Mouse (Mus musculus): Measurements from ENCODE around the gene Kif26b.

Kif26b gene

DNA sequence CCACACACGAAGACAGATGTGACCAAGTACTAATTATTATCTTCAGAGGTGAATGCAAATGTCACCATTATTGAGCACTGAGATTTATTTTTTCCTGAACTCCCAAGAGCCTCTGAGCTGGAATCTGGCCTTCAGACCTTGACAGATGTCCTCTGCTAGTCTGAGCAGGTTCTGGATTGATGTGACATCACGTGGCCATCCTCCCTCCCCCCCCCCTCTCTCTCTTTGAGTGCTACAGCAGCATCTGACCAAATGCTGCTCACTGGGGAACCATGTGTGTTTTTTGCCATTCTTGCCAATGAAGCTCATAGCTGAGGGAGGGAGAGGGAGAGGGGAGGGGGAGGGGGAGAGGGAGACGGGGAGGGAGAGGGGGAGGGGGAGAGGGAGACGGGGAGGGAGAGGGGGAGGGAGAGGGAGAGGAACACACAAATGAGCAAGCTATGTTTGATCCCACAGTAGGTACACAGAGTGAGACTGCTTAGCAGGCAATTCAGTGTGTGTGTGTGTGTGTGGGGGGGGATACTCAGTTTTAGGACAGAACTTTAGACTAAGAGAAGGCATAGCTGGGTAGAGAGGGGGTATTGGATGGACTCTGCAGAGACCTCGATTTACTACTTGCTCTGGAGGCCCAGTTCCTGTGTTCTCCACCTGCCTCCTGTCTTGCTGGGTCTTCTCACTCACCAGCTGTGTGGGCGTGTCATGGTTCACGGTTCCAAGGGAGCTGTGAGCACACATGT, 241.9 kb downstream of the Kif26b start:
- DNase-seq (ENCODE audit: low spot score): peak; percentile 17

DNA sequence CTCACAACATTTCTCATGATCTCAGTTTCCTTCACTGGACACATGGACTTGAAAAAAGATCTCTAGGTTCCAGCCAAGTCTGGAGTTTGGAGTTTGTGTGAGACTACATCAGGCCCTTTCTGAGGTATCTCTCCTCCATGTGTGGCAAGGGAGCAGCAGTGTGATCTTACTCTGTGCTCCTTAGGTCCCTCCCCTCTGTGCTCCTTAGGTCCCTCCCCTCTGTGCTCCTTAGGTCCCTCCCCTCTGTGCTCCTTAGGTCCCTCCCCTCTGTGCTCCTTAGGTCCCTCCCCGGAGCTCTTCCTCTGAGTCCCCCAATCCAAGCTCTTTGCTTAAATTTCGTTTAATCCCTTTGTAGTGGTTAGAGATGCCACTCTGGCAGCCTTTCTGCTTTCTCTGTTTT, 250.8 kb downstream of the Kif26b start:
- DNase-seq (ENCODE audit: low spot score): no peak

DNA sequence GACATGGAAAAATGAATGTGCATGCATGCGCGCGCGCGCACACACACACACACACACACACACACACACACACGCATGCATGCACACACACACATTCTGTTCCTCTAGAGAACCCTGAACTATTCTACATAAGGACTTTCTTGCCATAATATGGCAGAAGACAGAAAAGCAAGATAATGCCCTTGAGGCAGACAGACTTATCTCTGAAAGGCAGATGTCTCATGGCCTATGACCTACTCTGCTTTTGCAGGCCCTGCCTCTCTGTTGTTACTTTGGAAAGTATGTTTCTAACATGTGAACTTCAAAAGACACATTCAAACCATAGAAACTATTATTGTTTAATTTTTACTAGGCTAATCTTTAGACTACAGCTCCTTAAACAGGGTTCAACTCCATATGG, 255.1 kb downstream of the Kif26b start:
- no peak for DNase-seq (ENCODE audit: low spot score)

DNA sequence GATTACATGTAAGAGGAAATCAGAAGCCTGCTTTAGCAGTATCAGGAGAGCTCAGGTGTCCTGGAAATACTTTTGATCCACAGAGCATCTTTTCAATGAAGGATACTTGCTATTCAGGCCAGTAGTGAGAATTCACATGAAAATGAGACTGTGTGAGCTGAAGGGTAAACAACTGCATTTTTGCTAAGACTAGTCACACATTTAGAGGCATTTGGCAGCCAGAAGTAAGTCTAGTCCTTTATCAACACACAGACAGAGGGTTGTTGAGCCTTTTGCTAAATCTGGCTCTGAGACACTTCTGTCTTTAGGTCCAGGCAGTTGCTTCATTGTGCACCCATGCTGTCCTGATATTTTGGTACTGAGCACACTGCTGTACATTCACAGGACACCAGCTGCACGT, 262.3 kb downstream of the Kif26b start:
- no peak for DNase-seq (ENCODE audit: low spot score)

DNA sequence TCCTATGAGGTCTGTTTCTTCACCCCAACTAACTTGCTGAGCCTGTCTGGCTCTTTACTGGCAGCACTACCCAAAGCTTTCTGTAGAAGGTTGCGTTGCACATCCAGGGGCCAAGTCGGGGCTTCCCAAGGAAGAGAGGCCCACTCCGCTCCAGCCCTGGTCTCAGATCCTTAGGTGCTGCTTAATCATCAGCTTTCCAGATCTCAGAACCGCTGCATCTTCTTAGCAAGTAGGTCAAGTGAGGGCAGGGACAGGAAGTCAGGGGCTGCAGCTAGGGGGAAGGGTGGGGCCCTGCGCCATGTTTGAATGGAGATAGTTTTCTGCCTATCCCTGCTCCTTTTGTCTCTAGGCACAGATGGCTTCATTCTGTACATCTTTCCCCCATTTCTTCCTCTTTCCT, 263.8 kb downstream of the Kif26b start:
- DNase-seq (ENCODE audit: low spot score): no peak

DNA sequence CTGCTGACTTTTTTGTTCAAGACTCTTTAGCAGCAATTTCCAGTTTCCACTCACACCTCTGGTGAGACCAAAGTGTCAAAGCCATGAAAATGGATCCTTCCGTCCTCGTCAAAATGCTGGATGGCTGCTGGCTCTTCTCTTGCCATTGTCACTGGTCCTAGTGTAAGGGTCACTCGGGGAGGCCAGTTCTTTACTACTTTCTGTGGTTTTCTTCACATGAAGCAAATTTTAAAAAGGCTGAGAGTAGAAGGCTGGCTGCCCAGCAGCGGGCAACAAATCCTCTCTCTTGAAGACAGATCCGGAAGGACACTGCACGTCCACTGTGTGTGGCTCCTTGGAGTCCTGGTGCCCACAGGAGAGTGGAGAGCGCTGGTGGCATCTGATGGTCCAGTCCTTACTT, 265.9 kb downstream of the Kif26b start:
- DNase-seq (ENCODE audit: low spot score): no peak

DNA sequence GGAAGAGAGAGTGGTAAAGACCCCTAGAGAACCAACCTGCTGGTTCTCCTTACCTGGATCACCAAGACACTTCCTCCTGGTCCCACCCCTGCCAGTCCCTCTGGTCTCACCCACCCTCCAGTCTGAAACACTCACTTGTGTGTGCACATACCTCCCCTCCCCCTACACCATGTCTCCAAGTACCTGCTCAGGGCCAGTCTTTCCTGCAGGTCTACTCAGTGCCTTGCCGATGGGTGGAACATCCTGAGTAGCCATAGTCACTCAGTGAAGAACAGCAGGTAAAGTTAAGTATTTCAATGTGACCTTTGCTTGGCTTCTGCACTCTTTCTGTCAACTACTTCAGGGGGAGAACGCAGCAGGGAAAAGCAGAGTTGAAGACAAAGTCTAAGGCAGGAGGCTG, 268.5 kb downstream of the Kif26b start:
- DNase-seq (ENCODE audit: low spot score): no peak

DNA sequence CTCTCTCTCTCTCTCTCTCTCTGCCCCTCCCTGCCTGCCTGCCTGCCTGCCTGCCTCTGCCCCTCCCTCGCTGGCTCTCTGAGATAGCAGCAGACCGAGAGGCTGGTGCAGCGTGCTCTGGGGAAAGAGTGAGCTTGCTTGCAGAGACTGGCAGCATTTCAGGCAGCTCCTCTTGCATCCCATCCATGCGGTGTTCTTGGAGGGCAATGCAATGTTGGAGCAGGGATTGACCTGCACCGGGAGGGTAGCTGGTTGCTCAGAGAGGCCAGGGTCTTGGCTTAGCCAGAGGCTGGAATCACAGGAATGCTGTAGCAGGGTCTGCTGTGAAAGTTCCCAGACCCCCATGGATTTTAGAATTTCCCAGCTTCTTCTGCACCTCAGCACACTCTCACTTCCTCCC, 269.4 kb downstream of the Kif26b start:
- DNase-seq (ENCODE audit: low spot score): peak; percentile 57

DNA sequence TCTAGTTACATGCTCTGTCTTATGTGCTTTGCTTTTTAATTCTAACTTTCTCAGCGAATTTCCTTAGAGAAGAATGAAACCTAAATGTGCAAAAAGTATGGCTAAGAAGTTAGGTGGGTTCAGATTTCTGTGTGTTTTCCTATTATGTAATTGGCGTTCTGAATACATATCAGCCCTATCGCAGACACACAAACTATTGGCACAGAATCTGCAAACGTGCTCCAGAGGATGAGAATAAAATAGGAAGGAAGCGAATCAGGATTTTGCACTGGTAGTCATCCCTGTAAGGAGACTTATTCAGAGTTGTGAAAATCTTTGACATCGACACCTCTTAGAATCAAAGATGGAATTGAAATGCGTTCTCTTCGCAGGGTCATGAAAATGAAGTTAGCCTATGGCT, 270.0 kb downstream of the Kif26b start:
- no peak for DNase-seq (ENCODE audit: low spot score)

DNA sequence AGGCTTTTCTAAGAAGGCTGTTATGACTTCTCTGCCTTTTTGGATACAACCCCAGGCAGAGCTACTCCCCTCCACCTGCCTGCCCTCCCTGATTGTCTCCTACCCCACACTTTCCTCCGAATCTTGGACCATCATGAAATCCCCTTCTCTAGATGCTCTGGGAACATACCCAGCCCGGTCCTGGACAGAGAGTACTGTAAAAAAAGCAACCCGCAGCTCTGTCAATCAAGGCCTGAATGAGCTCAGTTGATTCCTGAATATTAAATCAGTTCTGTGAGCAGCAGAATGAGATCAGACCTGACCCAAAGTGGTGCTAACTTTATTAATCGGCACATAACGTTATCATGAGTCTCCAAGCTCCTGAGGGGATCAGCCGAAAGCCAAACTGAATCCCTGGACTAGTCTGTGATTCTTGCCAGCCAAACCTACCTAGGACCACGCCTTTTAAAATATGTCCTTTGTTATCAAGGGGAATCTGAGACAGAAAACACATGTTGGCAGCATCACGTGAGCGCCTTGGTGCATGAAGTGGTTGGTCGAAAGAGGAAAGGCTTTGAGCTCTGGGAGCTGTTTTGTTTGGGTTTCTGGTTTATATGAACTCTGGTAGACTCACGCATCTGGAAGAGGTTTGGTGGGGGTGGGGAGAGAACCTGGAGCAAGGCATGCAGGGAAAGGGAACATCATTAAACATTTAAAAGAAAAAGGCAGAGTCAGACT, 271.1 kb downstream of the Kif26b start:
- peak; percentile 73 for DNase-seq (ENCODE audit: low spot score)

DNA sequence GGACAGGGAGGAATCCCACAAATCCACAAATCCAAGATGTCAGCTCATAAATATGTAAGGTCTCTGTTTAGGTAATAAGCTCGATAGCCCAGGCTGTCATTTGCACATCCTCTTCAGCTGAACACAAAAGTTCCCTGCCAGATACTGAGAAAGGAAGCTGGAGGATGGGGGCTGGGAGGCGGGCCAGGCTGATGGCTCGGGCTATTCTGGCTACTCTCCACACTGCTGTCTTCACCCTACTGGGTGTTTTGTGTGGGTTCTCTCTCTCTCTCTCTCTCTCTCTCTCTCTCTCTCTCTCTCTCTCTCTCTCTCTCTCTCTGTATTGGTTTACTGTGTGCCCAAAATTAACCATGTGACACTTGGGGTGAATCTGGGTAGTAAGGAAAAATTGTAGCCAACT, 274.2 kb downstream of the Kif26b start:
- DNase-seq (ENCODE audit: low spot score): no peak

DNA sequence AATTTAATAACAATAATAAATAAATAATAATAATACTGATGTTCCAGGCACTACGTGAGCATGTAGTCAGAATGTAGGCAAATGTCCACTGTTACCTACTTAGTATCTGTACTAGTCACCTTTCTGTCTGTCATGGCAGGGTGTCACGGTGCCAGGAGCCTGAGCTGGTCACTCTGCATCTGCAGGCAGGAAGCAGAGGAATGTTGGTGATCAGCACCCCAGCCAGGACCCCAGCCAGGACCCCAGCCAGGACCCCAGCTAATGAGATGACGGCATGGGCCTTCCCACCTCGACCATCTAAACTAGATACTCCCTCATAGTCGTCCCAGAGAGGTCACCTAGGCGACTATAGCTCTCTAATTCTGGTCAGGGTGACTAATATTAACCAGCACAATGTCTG, 288.6 kb downstream of the Kif26b start:
- DNase-seq (ENCODE audit: low spot score): no peak

DNA sequence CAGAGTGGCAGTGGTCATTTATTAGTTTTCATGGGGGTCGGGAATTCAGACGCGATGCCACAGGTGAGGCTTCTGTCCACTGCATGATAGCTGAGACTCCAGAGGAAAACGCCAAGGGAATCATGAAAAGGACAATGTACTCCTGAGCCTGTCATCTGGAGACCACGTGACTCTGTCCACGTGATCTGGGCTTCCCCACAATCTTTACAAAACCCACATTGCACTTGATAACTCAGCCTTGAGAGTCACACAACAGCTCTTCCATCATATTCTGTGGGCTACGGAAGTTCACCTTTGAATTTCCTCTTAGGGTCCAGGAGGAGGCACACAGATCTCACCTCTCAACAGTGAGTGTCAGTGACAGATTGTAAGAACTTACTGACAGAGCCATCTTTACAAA, 290.1 kb downstream of the Kif26b start:
- no peak for DNase-seq (ENCODE audit: low spot score)

DNA sequence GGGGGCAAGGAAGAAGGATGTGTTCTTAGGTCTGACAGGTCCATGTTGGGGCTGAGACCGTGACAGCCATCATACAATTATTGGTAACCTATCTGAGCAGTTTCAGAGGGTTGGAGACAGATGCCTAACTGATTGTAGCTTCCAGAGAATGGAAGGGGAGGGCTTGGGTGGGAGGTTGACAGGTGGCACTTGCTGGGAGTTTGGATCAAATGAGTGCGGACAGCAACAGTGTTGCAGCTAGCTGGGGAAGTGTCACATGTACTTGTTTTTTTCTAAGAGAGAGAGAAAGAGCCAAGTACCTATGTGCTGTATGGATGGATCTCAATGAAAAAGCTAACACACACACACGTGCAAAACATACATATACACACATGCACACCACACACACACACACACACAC, 291.2 kb downstream of the Kif26b start:
- no peak for DNase-seq (ENCODE audit: low spot score)

DNA sequence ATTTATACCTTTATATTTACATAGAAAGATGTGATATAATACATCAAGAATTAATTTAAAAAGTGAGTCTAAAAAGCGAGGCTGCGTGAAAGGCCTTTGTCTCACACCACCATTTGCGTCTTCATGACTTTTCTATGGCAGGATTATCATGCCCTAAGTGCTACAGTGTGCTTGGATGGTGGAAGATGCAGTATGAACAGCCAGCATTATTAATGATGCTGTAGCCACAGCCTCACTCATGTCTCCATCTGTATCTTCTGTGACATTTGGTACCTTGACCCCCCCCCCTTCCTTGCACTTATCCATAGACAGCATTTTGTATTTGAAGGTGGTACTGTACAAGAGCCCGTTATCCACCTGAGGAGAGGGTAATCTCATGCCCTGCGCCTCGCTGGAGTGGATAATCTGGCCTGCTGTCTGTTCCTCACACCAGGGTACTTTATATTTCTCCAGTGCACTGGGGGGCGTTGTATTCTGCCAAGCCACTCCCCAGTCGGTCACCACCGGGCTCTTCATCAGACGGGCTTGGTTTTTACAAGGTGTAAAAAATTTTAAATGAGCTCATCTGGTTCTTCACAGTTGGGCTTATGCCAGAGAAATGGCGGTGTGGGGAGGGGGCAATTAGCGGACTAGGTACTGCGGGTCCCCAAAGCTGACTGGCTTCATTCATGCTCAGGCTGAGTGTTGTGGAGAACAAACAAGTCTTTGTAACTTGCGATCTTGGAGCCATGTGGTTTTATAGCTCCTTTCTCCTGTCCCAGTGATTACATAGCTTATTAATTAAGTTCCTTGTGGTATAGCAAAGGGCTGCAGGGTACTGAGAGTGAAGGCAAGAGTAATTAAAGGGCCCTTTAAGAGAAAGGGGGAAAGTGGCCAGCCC, 291.9 kb downstream of the Kif26b start:
- DNase-seq (ENCODE audit: low spot score): peak; percentile 33

DNA sequence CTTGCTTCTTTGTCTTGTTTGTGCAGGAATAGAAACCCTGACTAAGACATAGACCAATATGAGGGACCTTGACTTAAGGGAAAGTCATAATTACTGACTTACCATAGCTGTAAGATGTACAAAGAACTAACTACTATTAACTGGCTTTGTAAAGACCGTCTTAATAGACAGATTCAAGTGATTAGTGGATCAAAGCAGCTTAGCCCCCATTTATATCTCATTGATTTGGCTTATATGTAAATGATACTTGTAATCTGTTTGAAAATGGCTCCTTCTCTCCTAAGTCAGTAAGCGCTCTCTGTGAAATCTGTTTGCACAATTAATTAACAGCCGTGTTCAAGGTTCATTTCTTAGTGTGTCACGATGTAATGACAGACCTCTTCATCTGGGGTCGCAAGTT, 295.9 kb downstream of the Kif26b start:
- DNase-seq (ENCODE audit: low spot score): no peak

DNA sequence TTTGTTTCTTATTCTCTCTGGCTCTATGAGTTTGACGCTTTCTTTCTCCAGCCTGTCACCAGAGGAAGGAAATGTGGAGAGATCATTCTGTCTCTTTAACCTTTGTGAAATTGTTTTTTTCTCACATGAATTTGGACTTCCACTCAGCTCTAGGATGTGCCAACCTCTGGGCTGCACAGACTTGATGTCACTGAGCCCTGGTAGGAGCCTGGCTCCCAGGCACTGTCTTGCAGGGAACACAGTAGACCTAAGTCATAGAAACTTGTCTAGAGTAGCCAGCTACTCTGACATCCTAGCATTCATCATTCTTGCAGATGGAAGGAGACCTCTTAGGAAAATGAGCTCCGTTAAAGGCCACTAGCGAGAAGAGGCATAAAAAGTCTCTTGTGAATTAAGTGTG, 298.3 kb downstream of the Kif26b start:
- DNase-seq (ENCODE audit: low spot score): no peak

DNA sequence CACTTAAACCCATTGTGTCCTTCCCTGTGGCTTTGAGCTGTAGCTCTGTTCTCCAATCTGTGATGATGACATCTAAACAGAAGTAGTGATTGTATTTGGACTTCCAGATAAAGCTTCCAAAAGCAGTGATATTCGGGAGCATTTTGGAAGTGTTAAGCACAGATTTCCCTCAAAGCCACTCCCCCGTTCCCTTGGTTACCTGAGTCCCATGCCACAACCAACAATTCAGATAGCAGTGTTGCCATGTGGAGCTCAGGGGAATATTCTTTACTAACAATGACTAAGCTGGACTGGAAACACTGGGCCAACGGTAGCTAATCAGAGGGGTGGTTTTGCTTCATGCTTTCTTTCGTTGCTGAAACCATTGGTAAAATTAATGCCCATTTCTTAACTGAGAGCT, 300.5 kb downstream of the Kif26b start:
- DNase-seq (ENCODE audit: low spot score): no peak

DNA sequence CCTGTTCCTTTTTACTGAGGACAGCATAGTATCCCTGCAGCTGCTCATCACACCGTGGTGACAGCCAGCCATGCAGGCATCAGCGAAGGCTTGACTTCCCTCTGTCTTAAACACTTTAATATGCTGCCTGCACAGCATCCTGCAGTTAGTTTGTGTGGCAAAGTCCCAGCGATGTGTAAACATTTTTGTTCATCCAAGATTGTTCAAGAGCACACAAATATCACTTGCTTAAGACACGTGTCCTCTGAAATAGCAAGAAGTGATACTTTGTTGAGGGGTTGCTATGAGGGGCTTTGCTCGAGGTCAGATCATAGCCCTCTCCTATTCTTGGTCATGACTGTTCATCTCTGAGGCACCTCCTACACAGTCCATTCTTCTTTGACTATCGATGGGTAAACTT, 303.6 kb downstream of the Kif26b start:
- DNase-seq (ENCODE audit: low spot score): no peak

DNA sequence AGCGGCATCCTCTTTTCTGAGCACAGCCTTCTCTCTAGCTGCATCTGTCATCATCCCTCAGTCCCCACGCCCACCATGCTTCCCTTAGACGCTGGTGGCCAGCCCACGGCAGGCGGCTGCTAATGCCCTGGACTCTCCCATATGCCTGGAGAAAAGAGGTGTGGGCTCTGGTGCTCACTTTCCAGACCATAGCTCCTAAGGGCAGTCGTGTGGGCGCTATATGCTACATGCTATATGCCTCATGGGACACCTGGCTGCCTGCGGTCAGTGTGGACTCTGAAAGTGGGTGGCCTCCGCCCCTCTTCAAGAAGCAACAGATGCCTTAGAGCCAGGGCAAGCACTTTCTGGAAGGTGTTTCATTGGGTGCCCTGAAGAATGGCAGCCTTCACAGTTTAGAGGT, 306.9 kb downstream of the Kif26b start:
- no peak for DNase-seq (ENCODE audit: low spot score)

DNA sequence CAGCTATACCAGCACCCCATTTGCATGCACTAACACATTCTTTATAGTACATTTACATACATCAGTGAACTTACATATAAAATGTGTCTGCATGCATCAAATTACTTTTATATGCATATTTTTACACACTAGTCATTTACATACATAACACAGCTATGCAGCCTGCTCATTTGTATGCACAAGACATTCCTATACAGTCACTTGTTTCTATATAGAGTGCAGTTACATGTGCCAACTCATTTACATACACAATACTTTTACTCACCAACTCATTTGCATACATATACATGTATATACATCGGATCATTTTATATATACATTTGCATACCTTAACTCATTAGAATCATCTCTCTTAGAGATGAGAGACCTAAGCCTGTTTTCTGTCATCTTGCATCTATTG, 308.1 kb downstream of the Kif26b start:
- no peak for DNase-seq (ENCODE audit: low spot score)

DNA sequence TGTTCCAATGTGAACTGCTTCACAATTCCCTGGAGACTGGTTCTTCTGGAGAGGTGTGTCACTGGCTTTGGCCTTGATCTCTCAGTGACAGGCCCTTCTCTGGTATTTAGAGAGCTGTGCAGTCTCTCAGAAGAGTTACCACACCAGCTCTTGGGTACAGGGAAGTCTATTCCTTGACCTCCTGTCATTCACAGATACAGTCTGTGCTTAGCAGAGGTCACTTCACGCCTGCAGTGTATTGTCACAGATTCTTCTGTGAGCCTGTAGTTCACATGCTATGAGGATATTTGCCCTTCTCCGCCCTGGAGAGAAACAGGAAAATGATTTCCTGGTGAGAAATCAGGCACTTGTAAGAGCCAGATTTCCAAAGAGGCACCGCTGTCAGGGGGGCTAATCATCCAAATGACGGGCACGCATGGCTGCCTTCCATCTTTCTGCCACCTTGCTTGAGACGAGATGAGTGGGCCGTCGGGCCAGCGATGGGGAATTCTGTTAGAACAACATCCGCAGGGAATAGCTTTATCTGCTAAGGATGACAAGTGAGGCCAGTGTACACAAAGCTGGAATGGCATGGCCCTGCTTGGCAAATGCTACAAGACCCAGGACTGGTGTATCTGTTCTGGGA, 309.9 kb downstream of the Kif26b start:
- DNase-seq (ENCODE audit: low spot score): no peak

DNA sequence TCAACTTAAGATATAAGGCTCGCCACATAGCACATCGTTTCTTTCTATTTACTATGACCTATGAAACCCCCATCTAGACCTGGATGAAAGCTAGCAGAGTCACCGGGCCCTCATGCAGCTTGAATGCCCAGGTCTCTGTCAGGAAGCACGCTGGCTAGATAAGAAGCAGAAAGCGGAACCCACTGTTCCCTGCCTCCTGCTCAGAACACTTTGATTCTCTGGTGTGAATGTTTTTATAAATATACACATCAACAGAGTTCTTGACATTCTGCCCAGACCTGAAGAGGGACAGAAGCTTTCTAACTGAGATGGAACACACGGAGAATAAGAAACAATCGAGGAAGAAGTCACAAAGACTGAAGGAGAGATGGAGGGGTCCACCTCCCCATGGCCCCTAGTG, 311.4 kb downstream of the Kif26b start:
- DNase-seq (ENCODE audit: low spot score): no peak
